Mouse (Mus musculus): ENCODE measurements around the gene Olfr920. TPM values are rescaled to one million over a fixed set of nuclear protein-coding genes. Genes with fewer than 3 reads are reported as not detected.

The Olfr920 gene
- not detected in 2 replicates for total RNA-seq (2012; rRNA removed)
- not detected for polyA plus RNA-seq (2012; ENCODE audit: insufficient read depth in 1 of 2, insufficient read length in 2 of 2, low read depth in 1 of 2, low replicate concordance in 2 of 2, missing spikeins in 1 of 2)

DNA sequence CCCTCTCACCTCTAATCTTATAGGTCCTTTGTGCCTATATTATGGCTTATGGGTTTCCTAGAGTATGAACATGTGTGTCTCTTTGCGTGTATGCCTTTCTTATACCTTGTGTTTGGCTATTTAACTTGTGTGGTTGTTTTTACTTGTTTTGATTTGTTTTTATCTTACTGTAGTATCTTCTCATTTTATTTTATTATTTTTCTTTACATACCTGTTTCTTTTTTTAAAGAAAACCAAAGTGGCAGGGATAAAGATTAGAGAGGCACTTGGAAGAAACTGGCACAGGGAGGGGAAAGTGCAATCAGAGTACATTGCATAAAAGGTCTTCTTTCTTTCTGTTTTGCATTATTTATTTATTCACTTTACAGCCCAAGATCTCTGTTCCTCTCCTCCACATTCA lies at the start of gene Olfr920:
Olfr920 (plus strand) TSS at position 301 of the 400 bp plus-strand sequence.
- TF ChIP-seq MAX (IDR thresholded peaks at IDR 0.05; ENCODE audit: low read length) (no peak), GABPA (IDR thresholded peaks at IDR 0.05; ENCODE audit: low read depth, low read length) (no peak), ELF1 (IDR thresholded peaks at IDR 0.05; ENCODE audit: low read depth, low read length) (no peak), MAZ (IDR thresholded peaks at IDR 0.05; ENCODE audit: low read depth, low read length) (no peak), UBTF (IDR thresholded peaks at IDR 0.05; ENCODE audit: borderline replicate concordance, insufficient read depth, low read depth, low read length) (no peak), JUND (IDR thresholded peaks at IDR 0.05; ENCODE audit: low read depth, low read length) (no peak), CTCF (IDR thresholded peaks at IDR 0.05 in 2 of 3, conservative IDR thresholded peaks at IDR 0.05 in 1 of 3; ENCODE audit: control insufficient read depth in 1 of 3, insufficient read depth in 1 of 3, low read depth in 2 of 3, low read length in 3 of 3, poor library complexity in 1 of 3, severe bottlenecking in 1 of 3) (no peak), USF1 (IDR thresholded peaks at IDR 0.05; ENCODE audit: low read depth, low read length) (no peak), E2F4 (IDR thresholded peaks at IDR 0.05; ENCODE audit: borderline replicate concordance, low read depth, low read length) (no peak), HCFC1 (IDR thresholded peaks at IDR 0.05; ENCODE audit: low read depth, low read length) (no peak), KAT2A (conservative IDR thresholded peaks at IDR 0.05; ENCODE audit: low read depth, low read length) (no peak), BHLHE40 (IDR thresholded peaks at IDR 0.05; ENCODE audit: borderline replicate concordance, low read depth, low read length) (no peak), TAL1 (IDR thresholded peaks at IDR 0.05; ENCODE audit: low read length) (no peak), MYC (IDR thresholded peaks at IDR 0.05; ENCODE audit: low read depth, low read length) (no peak), CHD1 (IDR thresholded peaks at IDR 0.05; ENCODE audit: low read depth, low read length) (no peak), MAFK (IDR thresholded peaks at IDR 0.05; ENCODE audit: borderline replicate concordance, low read depth, low read length) (no peak), NRF1 (IDR thresholded peaks at IDR 0.05; ENCODE audit: insufficient read depth, low read depth, low read length, poor library complexity, severe bottlenecking) (no peak), EP300 (IDR thresholded peaks at IDR 0.05; ENCODE audit: low read depth in 1 of 2, low read length in 2 of 2) (no peak), ETS1 (IDR thresholded peaks at IDR 0.05; ENCODE audit: low read depth, low read length) (no peak)
- Histone ChIP-seq H3K9ac (ENCODE audit: control insufficient read depth, low read depth, low read length, poor library complexity, severe bottlenecking) (no peak within 1 kb of the TSS), H3K27me3 (ENCODE audit: control insufficient read depth in 1 of 2, insufficient read depth in 2 of 2, low read length in 2 of 2) (no peaks in the 10 kb centered on the region), H3K27ac (ENCODE audit: control insufficient read depth, low read depth, low read length) (no peak within 1 kb of the TSS), H3K9me3 (replicated peaks; ENCODE audit: insufficient read depth, low read length) (no peaks in the 10 kb centered on the region), H3K4me3 (ENCODE audit: control insufficient read depth in 1 of 2, insufficient read depth in 1 of 2, low read depth in 2 of 2, low read length in 2 of 2) (no peak within 1 kb of the TSS), H3K79me2 (ENCODE audit: control insufficient read depth, insufficient read depth, low read length, poor library complexity) (no peaks in the 10 kb centered on the region), H3K4me1 (ENCODE audit: control insufficient read depth in 1 of 2, insufficient read depth in 2 of 2, low read length in 2 of 2) (peaks cover 0 to 2% of the 10 kb centered on the region in 2 experiments; a peak in 1 of 4 replicates), H3K36me3 (ENCODE audit: control insufficient read depth in 1 of 2, insufficient read depth in 2 of 2, low read length in 2 of 2) (no peaks in the 10 kb centered on the region)
- DNase-seq (ENCODE audit: low read depth, low spot score) = no peak

- Histone ChIP-seq H3K4me1 (ENCODE audit: control insufficient read depth in 1 of 2, insufficient read depth in 2 of 2, low read length in 2 of 2) (peaks cover 0 to 7% of the 10 kb centered on the region in 2 experiments; a peak in 2 of 4 replicates), H3K9ac (ENCODE audit: control insufficient read depth, low read depth, low read length, poor library complexity, severe bottlenecking) (peak within 1 kb of the TSS; percentile 67), H3K79me2 (ENCODE audit: control insufficient read depth, insufficient read depth, low read length, poor library complexity) (no peaks in the 10 kb centered on the region), H3K27ac (ENCODE audit: control insufficient read depth, low read depth, low read length) (peak within 1 kb of the TSS; percentile 4; the same call in 1 of the 2 replicates), H3K9me3 (replicated peaks; ENCODE audit: insufficient read depth, low read length) (no peaks in the 10 kb centered on the region), H3K36me3 (ENCODE audit: control insufficient read depth in 1 of 2, insufficient read depth in 2 of 2, low read length in 2 of 2) (peaks cover 0 to 2% of the 10 kb centered on the region in 2 experiments; a peak in 1 of 4 replicates), H3K27me3 (ENCODE audit: control insufficient read depth in 1 of 2, insufficient read depth in 2 of 2, low read length in 2 of 2) (no peaks in the 10 kb centered on the region), H3K4me3 (ENCODE audit: control insufficient read depth in 1 of 2, insufficient read depth in 1 of 2, low read depth in 2 of 2, low read length in 2 of 2) (peak within 1 kb of the TSS; percentile 68 to 100)
- peak; percentile 85 for DNase-seq (ENCODE audit: low read depth, low spot score)
- TF ChIP-seq ELF1 (IDR thresholded peaks at IDR 0.05; ENCODE audit: low read depth, low read length) (peak; percentile 53; the same call in 1 of the 2 replicates), USF1 (IDR thresholded peaks at IDR 0.05; ENCODE audit: low read depth, low read length) (no peak), MEF2A (IDR thresholded peaks at IDR 0.05; ENCODE audit: extremely low read depth, insufficient replicate concordance, low read depth, low read length, poor library complexity, severe bottlenecking) (no peak), GABPA (IDR thresholded peaks at IDR 0.05; ENCODE audit: low read depth, low read length) (no peak), MAX (IDR thresholded peaks at IDR 0.05; ENCODE audit: low read length) (no peak), SIN3A (IDR thresholded peaks at IDR 0.05; ENCODE audit: low read length) (peak; percentile 92), RCOR1 (IDR thresholded peaks at IDR 0.05; ENCODE audit: low read depth, low read length) (no peak), TBP (IDR thresholded peaks at IDR 0.05; ENCODE audit: low read depth, low read length) (no peak), ZC3H11A (IDR thresholded peaks at IDR 0.05; ENCODE audit: low read depth, low read length) (no peak), ZNF384 (IDR thresholded peaks at IDR 0.05; ENCODE audit: low read depth, low read length) (no peak), ETS1 (IDR thresholded peaks at IDR 0.05; ENCODE audit: low read depth, low read length) (peak; percentile 63; the same call in 1 of the 2 replicates), POLR2AphosphoS2 (IDR thresholded peaks at IDR 0.05; ENCODE audit: low read length) (no peak), MAFK (IDR thresholded peaks at IDR 0.05; ENCODE audit: borderline replicate concordance, low read depth, low read length) (no peak), HCFC1 (IDR thresholded peaks at IDR 0.05; ENCODE audit: low read depth, low read length) (peak; percentile 77), MXI1 (IDR thresholded peaks at IDR 0.05; ENCODE audit: low read depth, low read length) (0 out of 2 replicates have a peak, but pooled peaks have one; percentile 46), MYC (IDR thresholded peaks at IDR 0.05; ENCODE audit: low read depth, low read length) (no peak), JUND (IDR thresholded peaks at IDR 0.05; ENCODE audit: low read depth, low read length) (no peak)
These were observed 34.0 kb upstream of the Olfr920 start, which contains the start of gene Vwa5a for GRCm38 (mm10) chr9:38718102-38718501. Gene Vwa5a, plus strand, starts transcription at chr9:38718268.
